Mouse (Mus musculus) erythroblast, adult 5-6 weeks (primary cell): ENCODE data around the gene Gpr153. TPM values are rescaled to one million over a fixed set of nuclear protein-coding genes. Genes with fewer than 3 reads are reported as not detected.

Experiments
- ATAC-seq: replicated peaks from 2 replicates; pipeline ENCODE4 v1.8.0; 2016; ENCODE audit warnings: moderate number of reproducible peaks, mild to moderate bottlenecking, moderate TSS enrichment, inconsistent platforms; ENCODE audit not compliant: poor library complexity, low FRiP score, severe bottlenecking
- total RNA-seq, 2 experiments: library from RNA; stranded (forward) in 1 of 2; stranded (reverse) in 1 of 2; fragments of 150-400 nt in 1 of 2; fragments of 200-764, 138-1000 nt in 1 of 2; gene quantifications; 2 replicates each; pipeline versions ENCODE4 v1.2.3 to v1.2.4; 2015 to 2017; ENCODE audit warnings: low replicate concordance in 2 of 2

Gene Gpr153
- total RNA-seq, 2 experiments from 2014 or later: not detected

DNA sequence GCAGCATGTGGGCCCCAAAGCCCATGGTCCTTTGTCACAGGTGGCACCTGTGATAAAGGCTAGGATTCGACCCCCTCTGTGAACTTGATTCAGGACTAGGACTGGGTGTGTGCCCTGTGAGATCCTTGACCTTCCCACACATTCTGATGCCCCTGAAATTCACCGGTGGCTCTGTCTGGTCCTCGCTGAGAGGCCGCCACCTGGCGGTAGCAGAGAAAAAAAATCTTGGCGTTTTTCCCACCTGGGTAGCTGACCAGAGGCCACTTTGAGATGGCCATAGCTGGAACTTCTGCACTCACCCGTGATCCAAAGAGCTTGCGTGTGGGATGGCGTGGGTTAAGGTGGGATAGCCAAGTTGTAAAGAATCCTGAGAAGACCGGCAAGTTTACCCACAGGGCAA, 11.5 kb downstream of the Gpr153 start:
- ATAC-seq: no peak

DNA sequence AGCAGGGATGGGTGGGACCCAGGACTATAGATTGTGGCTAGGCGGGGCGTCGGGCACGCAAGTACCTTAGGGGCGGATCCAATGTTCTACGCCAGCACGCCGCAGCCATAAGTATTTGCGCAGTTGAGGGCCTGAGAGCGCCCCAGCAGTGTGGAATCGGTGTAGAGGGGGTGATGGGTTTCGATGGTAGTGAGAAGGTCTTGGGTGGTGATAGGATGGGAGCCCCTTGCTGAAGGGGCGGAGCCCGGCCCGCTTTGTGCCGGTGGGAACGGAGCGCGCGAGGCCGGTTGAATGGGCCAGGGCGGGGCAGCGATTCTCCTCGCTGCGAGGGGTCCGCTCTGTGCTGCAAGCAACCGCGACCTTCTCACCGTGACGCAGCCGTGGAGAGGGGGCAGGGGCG, 12.2 kb downstream of the Gpr153 start:
- no peak for ATAC-seq

DNA sequence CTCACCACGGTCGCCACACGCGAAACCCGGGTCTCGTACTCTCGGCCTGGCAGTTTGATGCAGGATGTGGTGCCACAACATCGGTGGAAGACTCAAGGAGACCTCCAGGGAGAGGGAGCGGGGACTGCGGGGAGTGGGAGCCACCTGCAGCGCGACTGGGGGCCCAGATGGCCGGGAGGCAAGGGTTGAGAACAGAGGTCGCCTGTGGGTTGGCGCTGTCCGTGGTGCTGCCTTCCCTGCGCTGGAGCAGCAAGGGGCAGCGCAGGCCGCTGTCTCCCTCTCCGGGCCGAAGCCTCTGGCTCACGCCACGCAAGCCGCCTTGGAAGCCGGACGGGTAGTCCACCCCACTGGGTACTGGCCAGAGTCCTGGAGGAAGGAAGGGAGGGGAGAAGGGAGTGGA, 12.9 kb downstream of the Gpr153 start:
- no peak for ATAC-seq

DNA sequence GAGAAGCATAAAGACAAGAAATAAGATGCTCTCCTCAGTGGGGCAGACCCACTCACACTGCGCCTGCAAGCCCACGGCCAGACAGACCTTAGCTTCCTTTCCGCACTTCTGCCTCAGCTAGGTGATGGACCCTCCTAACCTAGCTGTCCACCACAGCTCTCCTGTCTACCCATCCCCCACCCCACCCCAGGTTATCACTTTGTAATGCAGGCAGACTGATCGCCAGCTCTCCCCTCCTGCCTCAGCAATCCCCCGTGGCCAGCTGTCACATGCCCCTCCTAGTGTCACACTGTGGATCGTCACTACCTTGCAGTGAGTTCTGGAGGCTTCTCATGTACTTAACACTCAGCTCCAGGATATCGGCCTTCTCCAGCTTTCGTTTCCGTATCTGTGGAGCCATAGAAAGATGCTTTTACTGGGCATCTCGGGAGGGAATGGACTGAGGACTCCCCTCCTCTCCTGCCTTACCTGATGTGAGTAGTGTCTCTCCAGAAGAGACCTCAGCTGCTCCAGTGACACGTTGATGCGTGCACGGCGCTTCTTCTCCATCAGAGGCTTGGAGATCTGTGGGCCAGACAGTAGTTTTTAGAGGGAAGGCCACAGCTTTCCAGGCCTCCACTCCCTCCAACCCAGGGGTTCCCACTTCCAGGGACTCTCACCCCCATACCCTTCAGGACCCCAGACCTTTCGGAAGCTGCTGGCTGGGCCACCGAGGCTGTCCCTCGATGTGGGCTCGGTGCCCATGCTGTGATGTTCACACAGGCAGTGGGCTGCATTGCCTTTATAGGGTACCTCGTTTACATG, 13.5 kb downstream of the Gpr153 start:
- ATAC-seq: no peak

DNA sequence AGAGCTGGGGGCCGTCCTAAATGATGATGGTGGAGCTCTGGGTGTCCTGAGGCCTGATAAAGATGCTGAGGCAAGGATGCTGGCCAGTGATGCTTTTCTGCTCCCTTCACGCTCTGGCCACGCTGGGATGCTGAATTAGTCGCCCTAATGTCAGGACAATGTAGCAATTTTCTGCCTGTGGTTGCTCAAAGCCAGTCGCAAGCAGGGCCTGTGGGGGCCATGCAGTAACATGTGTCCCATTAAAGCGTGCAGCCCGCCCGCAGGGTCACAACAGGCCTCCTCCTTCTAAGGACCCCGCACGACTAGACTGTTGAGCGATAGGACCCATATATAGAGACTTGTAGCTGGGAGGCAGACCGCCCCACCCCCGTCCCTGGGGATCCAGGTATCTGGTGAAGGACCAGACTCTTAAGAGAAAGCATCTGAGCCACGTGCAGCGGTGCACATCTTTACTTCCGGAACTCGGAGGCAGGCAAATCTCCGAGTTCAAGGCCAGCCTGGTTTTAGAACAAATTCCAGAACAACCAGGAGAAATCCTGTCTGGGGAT, 14.4 kb downstream of the Gpr153 start:
- no peak for ATAC-seq

DNA sequence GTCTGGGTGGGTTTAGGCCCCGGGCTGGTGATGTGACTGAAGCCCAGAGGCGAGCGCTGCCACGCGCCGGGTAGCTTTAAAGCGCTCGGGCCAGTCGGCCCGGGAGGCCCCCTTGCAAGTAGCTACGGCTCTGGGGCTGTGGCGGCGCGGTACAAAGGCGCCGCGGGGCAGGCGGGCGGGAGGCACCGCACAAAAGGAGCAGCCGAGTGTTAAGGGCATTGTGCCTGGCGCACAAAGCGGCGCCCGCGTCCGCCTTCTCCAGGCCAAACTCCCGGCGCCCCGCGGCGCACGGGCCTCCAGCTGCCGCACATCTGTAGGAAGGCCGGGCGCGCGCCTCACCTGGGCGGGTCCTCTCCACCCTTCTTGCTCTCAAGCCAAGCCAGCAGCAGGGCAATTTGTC, 16.4 kb downstream of the Gpr153 start:
- ATAC-seq: no peak

DNA sequence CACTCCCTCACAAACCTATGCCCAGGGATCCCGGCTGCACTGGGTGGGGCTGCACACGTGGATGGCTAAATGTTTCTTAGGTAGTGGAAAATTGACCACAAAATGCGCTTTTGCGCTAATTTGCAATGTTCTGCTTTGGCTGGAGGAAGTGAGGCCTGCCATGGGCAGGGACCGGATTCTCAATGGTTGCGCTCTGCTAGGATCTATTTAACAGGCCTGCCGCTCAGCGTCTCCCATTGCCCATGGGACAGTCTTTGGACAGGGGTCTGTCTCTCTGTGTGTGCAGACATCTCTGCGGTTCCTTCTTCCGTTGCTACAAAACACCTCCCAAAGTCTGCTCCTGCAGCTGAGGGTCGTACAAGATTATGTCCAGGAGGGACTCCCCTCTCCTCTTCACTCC, 17.0 kb downstream of the Gpr153 start:
- ATAC-seq: no peak

DNA sequence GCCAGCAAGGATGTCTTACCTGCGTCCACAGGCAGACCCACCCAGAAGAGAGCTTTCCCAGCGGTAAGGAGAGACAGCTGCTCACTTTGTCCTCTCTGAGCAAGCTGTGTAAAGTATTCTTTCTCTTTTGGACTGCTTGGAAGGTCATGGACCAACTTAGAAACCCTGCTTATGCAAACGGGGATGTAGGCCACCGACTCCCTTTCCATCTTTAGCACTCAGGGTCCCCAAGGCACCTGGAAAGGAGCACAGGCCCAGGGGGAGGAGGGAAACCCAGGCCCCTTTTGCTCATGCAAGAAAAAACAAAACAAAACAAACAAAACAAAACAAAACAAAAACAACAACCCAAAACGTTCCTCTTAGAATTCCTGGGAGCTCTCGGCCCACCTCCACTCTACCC, 17.5 kb downstream of the Gpr153 start, which contains the start of gene Hes3:
Gene Hes3, minus strand, starts transcription at position 101 of the 400 bp plus-strand sequence.
- no peak for ATAC-seq

DNA sequence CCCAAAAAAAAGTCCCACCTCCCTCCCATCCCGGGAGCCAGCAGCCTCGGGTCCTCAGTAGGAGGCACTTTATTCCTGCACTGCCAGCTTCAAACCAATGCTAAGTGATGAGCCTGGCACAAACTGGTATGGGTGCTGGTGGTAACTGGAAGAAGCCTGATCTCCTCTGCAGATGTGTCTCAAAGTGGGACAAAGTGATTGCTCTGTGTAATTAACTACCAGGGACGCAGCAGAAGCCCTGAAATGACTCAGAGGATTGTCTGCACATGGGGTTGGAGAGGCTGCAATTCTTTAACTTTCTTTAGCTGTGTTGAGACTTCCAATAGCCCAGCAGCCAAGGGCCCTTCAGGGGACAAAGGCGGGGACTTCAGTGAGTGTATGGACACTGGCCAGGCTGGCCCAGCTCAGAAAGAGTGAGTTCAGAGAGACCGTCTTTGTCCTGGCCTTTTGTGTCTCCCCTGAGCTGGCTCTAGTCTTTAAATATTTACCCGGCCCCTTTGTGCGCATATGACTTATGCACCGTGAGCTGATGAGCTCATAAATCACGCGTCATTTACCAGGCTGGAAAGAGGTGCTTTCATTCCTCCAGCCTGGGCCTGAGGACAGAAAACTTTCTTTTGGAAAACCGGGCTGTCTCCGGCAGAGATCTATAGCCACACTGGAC, 18.2 kb downstream of the Gpr153 start:
- no peak for ATAC-seq

DNA sequence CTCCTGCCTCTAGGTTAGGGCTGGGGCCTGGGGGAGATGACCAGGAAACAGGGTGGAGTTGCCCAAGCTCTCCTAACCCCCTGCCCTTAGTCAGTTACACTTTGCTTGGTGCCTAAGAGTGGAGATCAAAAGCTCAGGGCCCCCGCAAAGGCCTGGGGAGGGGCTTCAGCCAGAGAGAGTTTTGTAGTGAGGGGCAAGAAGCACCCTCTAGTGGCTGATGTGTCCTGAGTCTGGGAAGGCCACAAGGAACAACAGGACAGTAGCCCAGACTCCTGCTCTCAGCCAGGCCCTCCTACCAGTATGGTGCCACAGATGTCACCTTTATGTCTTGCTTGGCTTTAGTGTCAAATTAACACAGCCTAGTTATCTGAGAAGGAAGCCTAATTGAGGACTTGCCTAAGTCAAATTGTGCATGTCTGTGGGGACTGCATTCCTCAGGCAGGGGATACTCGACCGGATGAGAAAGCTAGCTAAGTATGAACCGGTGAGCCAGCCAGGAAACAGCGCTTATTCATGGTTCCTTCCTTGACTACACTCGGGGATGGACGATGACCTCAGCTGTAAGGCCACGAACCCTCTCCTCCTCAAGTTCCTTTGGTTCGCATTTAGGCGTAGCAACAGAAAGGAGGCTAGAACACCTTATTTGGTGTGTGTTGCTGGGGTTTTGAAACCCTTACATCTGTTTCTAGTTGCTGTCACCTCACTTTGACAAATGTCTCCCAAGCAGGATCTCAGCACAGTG, 20.3 kb downstream of the Gpr153 start:
- ATAC-seq: no peak

DNA sequence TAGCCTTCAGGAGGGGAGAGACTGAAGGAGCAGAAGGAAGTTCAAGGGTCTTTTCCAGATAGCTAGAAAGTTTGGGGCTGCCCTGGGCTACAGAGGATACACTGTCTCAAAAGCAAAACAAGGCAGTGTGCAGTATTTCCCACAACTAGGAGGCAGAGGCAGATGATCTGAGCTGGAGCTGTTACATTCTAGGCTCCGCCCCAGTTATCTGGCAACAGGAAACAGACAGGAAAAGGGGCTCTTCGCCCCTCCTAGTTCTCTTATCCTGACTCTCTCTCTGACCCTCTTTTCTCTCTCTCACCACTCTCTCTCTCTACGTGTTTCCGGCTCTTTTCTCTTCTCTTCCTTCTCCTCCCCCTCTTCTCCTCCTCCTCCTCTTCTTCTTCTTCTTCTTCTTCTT, 21.9 kb downstream of the Gpr153 start:
- no peak for ATAC-seq

DNA sequence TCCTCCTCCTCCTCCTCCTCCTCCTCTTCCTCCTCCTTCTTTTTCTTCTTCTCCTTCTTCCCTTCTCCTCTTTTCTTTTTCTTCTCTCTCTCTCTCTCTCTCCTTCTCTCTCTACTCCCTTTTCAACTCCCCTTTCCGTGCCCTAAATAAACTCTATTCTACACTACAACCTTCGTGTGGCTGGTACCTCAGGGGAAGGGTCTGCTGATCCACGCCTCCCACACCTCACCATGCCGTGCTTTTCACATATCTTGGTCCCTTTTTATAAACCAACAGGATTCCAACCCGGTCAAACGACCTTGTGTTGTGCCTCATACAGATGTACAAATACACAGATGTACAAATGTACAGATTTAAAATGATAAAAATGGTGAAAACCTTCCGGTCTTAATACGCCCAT, 22.3 kb downstream of the Gpr153 start:
- no peak for ATAC-seq

DNA sequence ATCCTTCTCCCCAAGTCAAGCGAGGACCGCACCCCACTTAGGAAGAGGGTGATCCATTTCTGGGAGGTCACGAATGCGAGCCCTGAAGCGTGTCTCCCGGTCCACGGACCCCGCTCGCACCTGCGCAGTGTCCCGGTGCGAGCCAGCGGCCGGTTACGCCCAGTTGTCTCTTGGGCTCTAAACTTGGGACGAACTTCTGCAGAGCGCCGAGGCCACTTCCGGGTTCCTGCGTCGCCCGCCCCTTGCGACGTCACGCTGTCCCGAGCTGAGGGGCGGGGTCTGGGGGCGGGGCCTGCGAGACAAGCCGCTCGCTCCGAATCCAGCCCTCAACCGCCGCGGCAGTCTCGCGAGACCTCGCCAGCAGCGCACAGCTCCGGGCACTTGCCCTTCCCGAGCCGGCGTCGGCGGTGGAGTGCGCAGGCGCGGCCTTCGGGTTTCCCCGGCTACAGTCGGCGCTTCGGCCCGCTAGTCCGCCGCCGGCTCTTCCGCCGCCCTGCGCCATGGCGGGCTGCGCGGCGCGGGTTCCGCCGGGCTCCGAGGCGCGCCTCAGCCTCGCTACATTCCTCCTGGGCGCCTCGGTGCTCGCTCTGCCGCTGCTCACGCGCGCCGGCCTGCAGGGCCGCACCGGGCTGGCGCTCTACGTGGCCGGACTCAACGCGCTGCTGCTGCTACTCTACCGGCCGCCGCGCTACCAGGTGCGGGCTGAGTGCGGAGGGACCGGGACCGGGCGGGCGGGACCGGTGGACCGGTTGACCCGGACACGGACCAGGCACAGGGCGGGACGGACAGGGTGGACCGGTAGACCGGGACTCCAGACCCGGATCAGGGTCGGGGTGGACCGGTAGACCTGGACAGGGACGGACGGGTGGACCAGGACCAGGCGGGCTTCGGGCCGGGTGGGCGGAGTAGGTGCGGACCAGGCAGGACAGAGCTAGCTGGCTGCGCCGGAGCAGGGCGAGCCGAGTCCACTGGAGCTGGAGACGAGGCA, 23.1 kb downstream of the Gpr153 start, which contains the start of gene Icmt:
Gene Icmt, plus strand, starts transcription at position 354 of the 988 bp plus-strand sequence.
- ATAC-seq: peak; percentile 86

DNA sequence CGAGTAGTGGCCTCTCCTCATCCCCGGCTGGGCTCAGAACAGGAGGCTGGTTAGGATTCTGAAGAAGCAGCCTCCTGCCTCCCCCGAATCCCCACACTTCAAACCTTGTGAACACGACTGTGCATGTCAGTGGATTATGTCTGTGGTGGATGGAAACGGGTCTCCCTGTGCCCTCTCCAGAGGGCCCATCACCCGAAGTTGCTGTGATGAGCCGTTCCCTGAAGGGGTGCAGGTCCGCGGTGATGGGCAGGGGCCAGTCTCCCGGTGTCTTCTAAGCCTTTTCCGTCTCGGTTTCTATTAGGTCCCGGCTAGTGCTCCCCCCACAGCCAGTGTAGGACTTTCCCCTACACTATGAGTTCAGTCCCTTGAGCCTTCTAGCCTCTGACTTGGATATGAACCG, 24.8 kb downstream of the Gpr153 start:
- ATAC-seq: no peak

DNA sequence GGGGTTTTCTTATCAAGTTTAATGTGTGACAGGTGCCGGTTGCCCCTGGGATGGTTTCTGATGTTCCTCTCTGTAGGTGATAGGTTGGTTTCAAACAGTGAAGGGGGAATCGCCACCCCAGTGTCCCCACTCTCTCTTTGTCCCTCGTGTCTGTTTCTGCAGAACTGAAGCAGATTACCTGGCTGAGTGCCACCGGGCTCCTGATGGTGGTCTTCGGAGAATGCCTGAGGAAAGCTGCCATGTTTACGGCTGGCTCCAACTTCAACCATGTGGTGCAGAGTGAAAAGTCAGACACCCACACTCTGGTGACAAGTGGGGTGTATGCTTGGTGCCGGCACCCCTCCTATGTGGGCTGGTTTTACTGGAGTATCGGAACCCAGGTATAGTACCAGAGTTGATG, 26.3 kb downstream of the Gpr153 start:
- no peak for ATAC-seq

DNA sequence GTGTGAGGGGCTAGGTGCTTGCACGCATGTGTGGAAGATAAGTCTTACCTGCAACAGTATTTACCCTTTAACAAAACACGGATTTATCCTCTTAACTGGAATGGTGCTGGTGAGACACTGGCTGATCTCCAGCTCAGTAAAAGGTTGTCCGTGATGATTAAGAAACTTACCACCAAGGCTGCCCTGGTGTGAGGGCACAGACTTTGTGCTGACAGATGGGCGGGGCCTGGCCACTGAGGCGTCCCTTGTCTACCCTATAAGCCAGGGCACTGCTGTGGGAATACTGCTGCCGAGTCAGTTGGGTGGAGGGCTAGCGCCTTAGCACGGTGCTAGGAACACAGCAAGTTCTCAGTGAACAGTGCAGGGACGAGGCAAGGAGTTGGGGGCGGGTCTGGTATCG, 28.0 kb downstream of the Gpr153 start:
- no peak for ATAC-seq

DNA sequence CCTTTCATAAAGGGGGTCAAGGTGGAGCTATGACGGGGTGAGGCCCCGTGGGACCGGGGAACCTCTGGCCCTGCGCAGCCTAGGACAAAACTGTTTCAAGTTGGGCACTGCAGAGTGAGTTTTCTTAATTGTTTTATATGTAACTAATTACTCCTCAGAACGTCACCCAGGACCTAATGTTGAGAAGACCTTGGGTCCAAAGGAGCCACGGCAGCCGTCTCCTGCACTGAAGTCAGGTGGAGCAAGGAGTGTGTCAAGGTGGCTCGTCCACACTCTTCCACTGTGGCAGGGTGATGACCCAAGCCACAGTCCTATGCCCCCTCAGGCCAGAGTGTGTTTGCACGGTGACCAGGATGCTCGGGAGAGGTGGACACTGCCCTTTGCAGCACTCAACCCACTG, 29.1 kb downstream of the Gpr153 start:
- no peak for ATAC-seq

DNA sequence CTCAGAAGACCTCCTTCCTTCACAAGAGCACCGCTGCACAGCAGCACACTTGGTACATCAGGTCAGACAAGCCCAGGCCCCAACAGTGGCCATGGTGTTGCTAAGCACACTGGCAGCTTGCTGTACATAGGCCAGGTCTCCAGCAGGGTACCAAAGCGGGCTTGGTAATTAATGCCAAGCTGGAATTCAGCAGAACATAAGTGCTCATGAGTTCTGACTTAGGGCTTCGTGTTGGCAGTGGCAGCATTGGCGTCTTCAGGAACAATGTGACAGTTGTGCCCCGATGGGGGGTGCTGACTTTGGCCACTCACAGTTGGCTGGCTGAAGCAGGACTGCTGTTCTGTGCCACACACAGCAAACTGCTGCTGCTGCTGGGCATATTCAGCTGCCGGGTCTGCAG, 30.7 kb downstream of the Gpr153 start:
- ATAC-seq: no peak

DNA sequence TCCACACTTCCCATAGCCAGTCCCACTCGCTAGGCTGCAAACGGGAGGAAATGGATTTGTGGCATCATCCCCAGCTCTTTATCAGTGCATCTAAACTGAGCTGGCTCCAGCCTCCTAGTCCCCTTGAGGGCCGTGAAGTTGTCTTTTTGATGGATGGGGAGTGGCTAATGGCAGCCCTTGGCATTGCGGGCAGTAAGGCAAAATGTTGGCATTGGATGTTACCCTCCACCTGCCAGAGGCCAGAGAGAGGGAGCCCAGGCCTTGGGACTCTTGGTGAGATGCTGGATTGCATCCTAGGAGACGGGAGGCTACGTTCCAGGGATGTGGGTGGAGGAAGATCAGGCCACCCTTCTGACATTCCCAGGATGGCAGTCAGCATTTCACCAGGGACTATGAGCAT, 32.0 kb downstream of the Gpr153 start:
- no peak for ATAC-seq
